Mouse (Mus musculus): ENCODE results near the gene Gm813.
A peak's percentile ranks its signal among the peaks of the same experiment; 100 is the strongest.
"Not testable (repeated sequence)": the region's sequence is repeated elsewhere in the genome, so short reads cannot be mapped to it uniquely, and the experiment has no call there.

Gene Gm813

GRCm38 (mm10) chr16:58616878-58617277 lies at the start of gene Gm813:
Gm813 (minus strand) TSS chr16:58616978.
- DNase-seq = no peak

- not testable (repeated sequence) for DNase-seq
Measured at GRCm38 (mm10) chr16:58665137-58665536, 48.4 kb upstream of the Gm813 start.

GRCm38 (mm10) chr16:58663816-58664215 lies 47.0 kb upstream of the Gm813 start:
- DNase-seq = no peak

GRCm38 (mm10) chr16:58663021-58663420 lies 46.2 kb upstream of the Gm813 start:
- DNase-seq = no peak

- DNase-seq = no peak
Measured at GRCm38 (mm10) chr16:58662287-58662791, 45.6 kb upstream of the Gm813 start.

- DNase-seq = no peak
Measured at GRCm38 (mm10) chr16:58661826-58662225, 45.0 kb upstream of the Gm813 start.

- DNase-seq = no peak
Measured at GRCm38 (mm10) chr16:58658668-58659067, 41.9 kb upstream of the Gm813 start.

GRCm38 (mm10) chr16:58656526-58656925 lies 39.7 kb upstream of the Gm813 start:
- no peak for DNase-seq

- no peak for DNase-seq
Measured at GRCm38 (mm10) chr16:58655751-58656150, 39.0 kb upstream of the Gm813 start.

GRCm38 (mm10) chr16:58649979-58650378 lies 33.2 kb upstream of the Gm813 start:
- no peak for DNase-seq

GRCm38 (mm10) chr16:58638689-58639175 lies 22.0 kb upstream of the Gm813 start, which contains the start of gene E330017A01Rik:
E330017A01Rik (minus strand) TSS chr16:58638739.
- no peak for DNase-seq

GRCm38 (mm10) chr16:58638016-58638415 lies 21.2 kb upstream of the Gm813 start:
- no peak for DNase-seq

GRCm38 (mm10) chr16:58637448-58637847 lies 20.7 kb upstream of the Gm813 start:
- DNase-seq = no peak

- DNase-seq = no peak
Measured at GRCm38 (mm10) chr16:58635866-58636265, 19.1 kb upstream of the Gm813 start.

GRCm38 (mm10) chr16:58629736-58630135 lies 13.0 kb upstream of the Gm813 start:
- DNase-seq = no peak

GRCm38 (mm10) chr16:58628968-58629367 lies 12.2 kb upstream of the Gm813 start:
- DNase-seq = no peak

GRCm38 (mm10) chr16:58628336-58628680 lies 11.5 kb upstream of the Gm813 start:
- DNase-seq = no peak

- no peak for DNase-seq
Measured at GRCm38 (mm10) chr16:58627597-58628335, 11.0 kb upstream of the Gm813 start.

- DNase-seq = peak; percentile 10
Measured at GRCm38 (mm10) chr16:58623944-58624343, 7.2 kb upstream of the Gm813 start.

- no peak for DNase-seq
Measured at GRCm38 (mm10) chr16:58623114-58623513, 6.3 kb upstream of the Gm813 start.

GRCm38 (mm10) chr16:58622377-58622776 lies 5.6 kb upstream of the Gm813 start:
- DNase-seq = no peak

GRCm38 (mm10) chr16:58617346-58617745 lies 568 bp upstream of the Gm813 start:
- no peak for DNase-seq

GRCm38 (mm10) chr16:58612969-58613368 lies 3.8 kb downstream of the Gm813 start:
- DNase-seq = no peak

GRCm38 (mm10) chr16:58607101-58607500 lies 9.7 kb downstream of the Gm813 start:
- DNase-seq = no peak

- no peak for DNase-seq
Measured at GRCm38 (mm10) chr16:58604680-58605079, 12.1 kb downstream of the Gm813 start.

Measured in cerebellum, adult 9-10 months (tissue).